Comparison of ENCODE assay signal across 8 mouse cellular contexts in genomic region chr13:43191741-43192192, GRCm38 (mm10). TPM values are rescaled to one million over a fixed set of nuclear protein-coding genes. Genes with fewer than 3 reads are reported as not detected.
DNase-seq lines count a peak whose midpoint lies in the region; ATAC-seq and TF ChIP-seq lines count a peak whose summit lies in the region.

No protein-coding gene starts in this region.

- intact Hi-C loops in gastrocnemius, postnatal 14 days (cut with DNase I; ENCODE audit: low total_unique reads) = no loop called here

- H3K27ac ChIP-seq in embryonic facial prominence, embryonic 10.5 days (replicated peaks) = no peak overlapping the region
- H3K27ac ChIP-seq in liver, embryonic 14.5 days = no peak overlapping the region
- H3K27ac ChIP-seq in neural tube, embryonic 11.5 days (ENCODE audit: low read depth, low read length) = no peak overlapping the region

- H3K9ac ChIP-seq in liver, embryonic 14.5 days (replicated peaks) = peak overlapping the region; percentile 6; the same call in 1 of the 2 replicates
- peak overlapping the region; percentile 1; the same call in 1 of the 2 replicates for H3K9ac ChIP-seq in neural tube, embryonic 11.5 days (ENCODE audit: low read length)

- no peaks in the 10 kb centered on the region for H3K9me3 ChIP-seq in embryonic facial prominence, embryonic 10.5 days
- no peaks in the 10 kb centered on the region for H3K9me3 ChIP-seq in liver, embryonic 14.5 days (ENCODE audit: control insufficient read depth, low read length)
- no peaks in the 10 kb centered on the region for H3K9me3 ChIP-seq in neural tube, embryonic 11.5 days (ENCODE audit: control insufficient read depth, low read length)

- peak; percentile 88 for TF ChIP-seq EP300 in liver, embryonic 14.5 days (IDR thresholded peaks at IDR 0.05; ENCODE audit: low read depth)

- DNase-seq in layer of hippocampus, adult 11-12 months (ENCODE audit: low spot score) = peak; percentile 49
- no peak for DNase-seq in layer of hippocampus, postnatal 36 days
- peak; percentile 32 for DNase-seq in embryonic facial prominence, embryonic 10.5 days (ENCODE audit: low spot score)
- DNase-seq in liver, embryonic 14.5 days (ENCODE audit: low read depth in 3 of 3, low spot score in 3 of 3) = peak; percentile 47 to 71 (median 55)
- no peak for DNase-seq in neural tube, embryonic 11.5 days (ENCODE audit: low spot score)
- DNase-seq in gastrocnemius, postnatal 25 days = no peak
- DNase-seq in gastrocnemius, postnatal 14 days = no peak

- H3K36me3 ChIP-seq in embryonic facial prominence, embryonic 10.5 days (replicated peaks) = no peaks in the 10 kb centered on the region
- no peaks in the 10 kb centered on the region for H3K36me3 ChIP-seq in liver, embryonic 14.5 days (replicated peaks; ENCODE audit: control insufficient read depth, insufficient read depth, low read depth)
- H3K36me3 ChIP-seq in neural tube, embryonic 11.5 days (ENCODE audit: control insufficient read depth, insufficient read depth, low read length) = no peaks in the 10 kb centered on the region

- H3K4me3 ChIP-seq in embryonic facial prominence, embryonic 10.5 days = peak overlapping the region; percentile 12; the same call in 1 of the 2 replicates
- 0 out of 4 replicates have a peak overlapping the region, but pooled peaks of 1 of the 2 experiments have one; percentile 21 for H3K4me3 ChIP-seq in liver, embryonic 14.5 days (ENCODE audit: insufficient read depth in 1 of 2, low read depth in 2 of 2, low read length in 2 of 2)
- no peak overlapping the region for H3K4me3 ChIP-seq in neural tube, embryonic 11.5 days (ENCODE audit: low read depth, low read length)

- H3K27me3 ChIP-seq in embryonic facial prominence, embryonic 10.5 days (replicated peaks; ENCODE audit: low read depth, poor library complexity, severe bottlenecking) = no peaks in the 10 kb centered on the region
- H3K27me3 ChIP-seq in liver, embryonic 14.5 days (ENCODE audit: control insufficient read depth, insufficient read depth, low read length) = peaks cover 11% of the 10 kb centered on the region
- no peaks in the 10 kb centered on the region for H3K27me3 ChIP-seq in neural tube, embryonic 11.5 days (ENCODE audit: control insufficient read depth, insufficient read depth, low read length)

- peak overlapping the region; percentile 41 for H3K4me2 ChIP-seq in liver, embryonic 14.5 days (ENCODE audit: low read depth)
- H3K4me2 ChIP-seq in neural tube, embryonic 11.5 days (ENCODE audit: low read depth) = peak overlapping the region; percentile 15

- TF ChIP-seq CTCF in liver, embryonic 14.5 days (IDR thresholded peaks at IDR 0.05; ENCODE audit: low read depth) = no peak

- 24% methylated on average over 14 of the region's 14 CpGs for WGBS in embryonic facial prominence, embryonic 10.5 days
- WGBS in liver, embryonic 14.5 days (ENCODE audit: insufficient replicate concordance) = 2% methylated on average over 14 of the region's 14 CpGs
- 7% methylated on average over 14 of the region's 14 CpGs for WGBS in neural tube, embryonic 11.5 days

- peak; percentile 54 to 64 for ATAC-seq in hematopoietic stem cell, adult 5-6 weeks (replicated peaks in 1 of 2; ENCODE audit: insufficient read depth in 1 of 2, low FRiP score in 2 of 2, low TSS enrichment in 1 of 2, low read depth in 1 of 2, poor library complexity in 2 of 2, severe bottlenecking in 2 of 2)
- ATAC-seq in liver, embryonic 14.5 days (ENCODE audit: insufficient read depth) = peak; percentile 67
- ATAC-seq in neural tube, embryonic 11.5 days (ENCODE audit: insufficient read depth, low FRiP score, low TSS enrichment) = no peak

- peaks cover 19% of the 10 kb centered on the region for H3K4me1 ChIP-seq in embryonic facial prominence, embryonic 10.5 days
- H3K4me1 ChIP-seq in liver, embryonic 14.5 days (replicated peaks; ENCODE audit: control insufficient read depth in 2 of 2, insufficient read depth in 2 of 2, low read length in 1 of 2) = peaks cover 19 to 34% of the 10 kb centered on the region in 2 experiments
- no peaks in the 10 kb centered on the region for H3K4me1 ChIP-seq in neural tube, embryonic 11.5 days (ENCODE audit: control insufficient read depth, insufficient read depth, low read length)

RNA-seq across cellular contexts. Expression of gene Tbc1d7, which starts 20.5 kb away (rescaled TPM):
- total RNA-seq in layer of hippocampus, postnatal 36 days (2021) = 10 to 100 TPM; 26.2 to 27.2 TPM
- polyA plus RNA-seq in embryonic facial prominence, embryonic 10.5 days (2016; fragmentation: Nextera tagmentation; extraction: Ambion mirVana) = 62.9 and 64.8 TPM in 2 replicates
- 3.9 and 9.0 TPM in 2 replicates for total RNA-seq in hematopoietic stem cell, adult 5-6 weeks (2017)
- polyA plus RNA-seq in liver, embryonic 14.5 days (2012; rRNA removed) = 2.8 and 4.7 TPM in 2 replicates
- 12.6 and 14.1 TPM in 2 replicates for polyA plus RNA-seq in liver, embryonic 14.5 days (2014; fragmentation: Nextera tagmentation; extraction: Ambion mirVana)
- 73.7 and 75.4 TPM in 2 replicates for polyA plus RNA-seq in neural tube, embryonic 11.5 days (2014; fragmentation: Nextera tagmentation; extraction: Ambion mirVana)
- total RNA-seq in gastrocnemius, postnatal 25 days (2021) = 10 to 100 TPM; 21.2 to 25.8 TPM
- total RNA-seq in gastrocnemius, postnatal 14 days (2021) = 10 to 100 TPM; 22.6 to 26.3 TPM

Comparison
In these comparisons a context has a peak if more than half of its experiments do, and no peak if none do; other contexts are left out.
1. DNase-seq: peak in layer of hippocampus, adult 11-12 months (single experiment), embryonic facial prominence, embryonic 10.5 days (single experiment) and liver, embryonic 14.5 days (3 of 3); none in layer of hippocampus, postnatal 36 days (0 of 2), neural tube, embryonic 11.5 days (single experiment), gastrocnemius, postnatal 25 days (single experiment) and gastrocnemius, postnatal 14 days (single experiment).